Mouse (Mus musculus): ENCODE measurements around the gene Snx33. TPM values are rescaled to one million over a fixed set of nuclear protein-coding genes. Genes with fewer than 3 reads are reported as not detected.

Snx33 gene
- total RNA-seq, 2 experiments from 2014 or later, result 4.6 to 5.2 TPM

DNA sequence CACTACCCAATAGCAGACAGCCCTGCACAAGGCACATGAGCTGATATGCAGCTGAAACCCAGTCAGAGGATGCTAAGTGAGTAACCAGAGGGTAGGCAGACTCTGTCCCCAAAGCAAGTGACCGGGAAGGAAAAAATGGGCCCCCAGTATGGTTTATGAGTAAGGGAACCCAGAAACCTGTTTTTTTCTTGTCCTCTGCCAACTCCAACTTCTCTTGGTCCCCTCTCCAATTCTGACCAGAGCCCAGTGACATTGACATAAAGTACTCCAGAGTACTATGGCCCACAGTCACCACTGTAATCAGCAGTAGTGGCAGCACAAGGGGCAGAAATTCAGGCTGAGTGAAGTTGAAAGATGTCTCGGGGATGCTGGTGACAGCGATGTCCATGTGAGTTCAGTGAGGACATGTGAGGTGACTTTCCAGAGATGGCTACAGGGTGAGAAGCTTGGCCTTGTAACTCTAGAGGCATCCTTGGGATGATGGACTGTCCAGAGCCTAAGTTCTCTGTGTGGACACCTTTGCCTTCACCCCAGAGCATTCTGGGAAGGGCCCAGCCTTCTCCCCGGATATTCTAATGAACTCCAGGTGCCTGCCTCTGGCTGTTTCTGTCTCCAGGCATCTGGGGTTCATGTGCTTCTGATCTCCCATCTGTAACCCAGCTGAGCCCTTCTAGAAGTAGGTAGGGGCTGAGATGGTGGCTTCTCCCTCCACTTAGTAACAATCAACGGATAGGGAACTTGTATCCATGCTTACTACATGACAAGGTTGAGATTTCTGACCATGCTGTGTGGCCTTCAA is 55.9 kb downstream of the Snx33 start:
- no peak for DNase-seq (ENCODE audit: low spot score in 2 of 2)
- intact Hi-C loops (cut with DNase I), result no loop called here

- intact Hi-C loops (cut with DNase I), result no loop called here
- DNase-seq (ENCODE audit: low spot score in 2 of 2), result no peak
Observed at GRCm38 (mm10) chr9:56871191-56871590, 57.0 kb downstream of the Snx33 start.

GRCm38 (mm10) chr9:56870778-56871177 is 57.4 kb downstream of the Snx33 start:
- DNase-seq (ENCODE audit: low spot score in 2 of 2), result no peak
- intact Hi-C loops (cut with DNase I), result no loop called here

- DNase-seq (ENCODE audit: low spot score in 2 of 2), result peak; percentile 59 to 85
- intact Hi-C loops (cut with DNase I), result no loop called here
Observed at GRCm38 (mm10) chr9:56869552-56869951, 58.6 kb downstream of the Snx33 start.

DNA sequence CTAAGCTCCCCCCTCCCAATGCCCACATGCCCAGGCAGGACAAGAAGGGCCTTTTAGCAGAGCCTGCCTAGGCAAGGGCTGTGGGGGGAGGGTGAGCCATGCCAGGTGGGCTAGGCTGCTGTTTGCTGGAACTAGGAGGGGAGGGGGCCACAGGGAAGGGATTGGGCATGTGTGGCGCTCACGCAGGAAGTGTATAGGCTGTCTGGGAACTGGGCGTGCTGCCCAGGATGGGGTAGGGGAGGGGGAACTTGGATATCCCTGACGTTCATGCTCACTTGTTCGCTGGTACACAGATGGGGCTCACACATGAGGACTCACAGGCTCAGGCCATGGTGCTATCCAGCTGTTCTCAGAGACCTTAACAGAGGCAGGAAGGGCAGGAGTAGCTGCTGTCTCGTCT is 59.9 kb downstream of the Snx33 start:
- DNase-seq (ENCODE audit: low spot score in 2 of 2), result peak; percentile 79 to 94
- intact Hi-C loops (cut with DNase I), result no loop called here

Other genes with a start within 250 kb of the Snx33 start
- gene Lingo1, start 131.9 kb downstream of the Snx33 start, total RNA-seq (2021), result 100 to 1,000 TPM; 490 to 503 TPM
- gene Odf3l1, start 63.7 kb downstream of the Snx33 start, total RNA-seq (2021), result not detected
- gene Cspg4, start 63.3 kb downstream of the Snx33 start, total RNA-seq (2021), result 10 to 100 TPM; 21.4 to 25.0 TPM
- 10 to 100 TPM; 50.6 to 51.1 TPM for gene Imp3, start 9.1 kb upstream of the Snx33 start, total RNA-seq (2021)
- gene Snupn, start 22.5 kb upstream of the Snx33 start, total RNA-seq (2021), result 10 to 100 TPM; 17.3 to 17.7 TPM
- gene Ptpn9, start 66.6 kb upstream of the Snx33 start, total RNA-seq (2021), result 10 to 100 TPM; 25.8 to 27.7 TPM
- 10 to 100 TPM; 27.1 to 28.5 TPM for gene Sin3a, start 143.7 kb upstream of the Snx33 start, total RNA-seq (2021)
- 100 to 1,000 TPM; 112 to 126 TPM for gene Man2c1, start 202.3 kb upstream of the Snx33 start, total RNA-seq (2021)
- gene Neil1, start 219.9 kb upstream of the Snx33 start, total RNA-seq (2021), result 1 to 10 TPM; 9.4 to 9.8 TPM
- 10 to 100 TPM; 88.0 to 91.2 TPM for gene Commd4, start 230.0 kb upstream of the Snx33 start, total RNA-seq (2021)